Mouse (Mus musculus) kidney, postnatal 0 days (tissue): Measurements from ENCODE around the gene Fkrp. TPM values are rescaled to one million over a fixed set of nuclear protein-coding genes. Genes with fewer than 3 reads are reported as not detected.
A peak's percentile ranks its signal among the peaks of the same experiment; 100 is the strongest.

Source experiments
- ATAC-seq: fragments of 200-750 bp; cut with Nextera tagmentation; replicated peaks from 2 replicates; pipeline ENCODE4 v1.8.0; 2017; ENCODE audit warnings: low read depth, moderate number of reproducible peaks, moderate TSS enrichment, moderate library complexity; ENCODE audit not compliant: low FRiP score
- DNase-seq: peaks from one replicate; pipeline ENCODE4 v3.0.0-alpha.2; 2016; ENCODE audit warnings: low spot score
- H3K27ac ChIP-seq: fragments of 300-500 bp; sonication (generic); 2 replicates; pipeline ENCODE4 v1.5.1; 2014; ENCODE audit warnings: mild to moderate bottlenecking
- H3K27me3 ChIP-seq: fragments of 300-500 bp; sonication (generic); 2 replicates; pipeline ENCODE4 v1.6.1; 2014; ENCODE audit warnings: low read length, mixed read lengths; ENCODE audit not compliant: insufficient read depth
- H3K36me3 ChIP-seq: fragments of 300-500 bp; sonication (generic); 2 replicates; pipeline ENCODE4 v1.6.1; 2014; ENCODE audit warnings: low read length, mixed read lengths; ENCODE audit not compliant: insufficient read depth
- H3K4me1 ChIP-seq: fragments of 300-500 bp; sonication (generic); replicated peaks from 2 replicates; pipeline ENCODE4 v1.6.1; 2014; ENCODE audit warnings: antibody characterized with exemption, low read length, mixed read lengths; ENCODE audit not compliant: insufficient read depth
- H3K4me2 ChIP-seq: fragments of 300-500 bp; sonication (generic); 2 replicates; pipeline ENCODE4 v1.6.1; 2014; ENCODE audit warnings: mild to moderate bottlenecking, low read length, moderate library complexity, mixed read lengths
- H3K4me3 ChIP-seq: fragments of 300-500 bp; sonication (generic); replicated peaks from 2 replicates; pipeline ENCODE4 v1.5.1; 2014; ENCODE audit warnings: low read depth, low read length
- H3K9ac ChIP-seq: fragments of 300-500 bp; sonication (generic); 2 replicates; pipeline ENCODE4 v1.6.1; 2014; ENCODE audit warnings: low read depth, low read length
- H3K9me3 ChIP-seq: fragments of 300-500 bp; sonication (generic); replicated peaks from 2 replicates; pipeline ENCODE4 v1.6.1; 2016; ENCODE audit warnings: low read length, inconsistent platforms, mixed read lengths
- CTCF ChIP-seq: IDR thresholded peaks from 2 replicates; pipeline ENCODE4 v1.5.1; 2016; ENCODE audit warnings: antibody characterized with exemption, low read depth, mild to moderate bottlenecking, moderate library complexity
- WGBS: fragments of 180-500 bp; shearing (Covaris S2); extraction: QIAGEN DNeasy Blood & Tissue Kit; methylation state at CpG from one replicate; pipeline ENCODE4 v1.1.7; 2014; 5-methylcytosine and 5-hydroxymethylcytosine counted together
- polyA plus RNA-seq: library from polyadenylated mRNA; unstranded; fragments of >200 nt; fragmentation: Nextera tagmentation; extraction: Ambion mirVana; gene quantifications from 2 replicates; pipeline ENCODE4 v1.2.1, GENCODE M21; 2015

Gene Fkrp
- polyA plus RNA-seq, 1 experiment from 2014 or later: 32.0 TPM

DNA sequence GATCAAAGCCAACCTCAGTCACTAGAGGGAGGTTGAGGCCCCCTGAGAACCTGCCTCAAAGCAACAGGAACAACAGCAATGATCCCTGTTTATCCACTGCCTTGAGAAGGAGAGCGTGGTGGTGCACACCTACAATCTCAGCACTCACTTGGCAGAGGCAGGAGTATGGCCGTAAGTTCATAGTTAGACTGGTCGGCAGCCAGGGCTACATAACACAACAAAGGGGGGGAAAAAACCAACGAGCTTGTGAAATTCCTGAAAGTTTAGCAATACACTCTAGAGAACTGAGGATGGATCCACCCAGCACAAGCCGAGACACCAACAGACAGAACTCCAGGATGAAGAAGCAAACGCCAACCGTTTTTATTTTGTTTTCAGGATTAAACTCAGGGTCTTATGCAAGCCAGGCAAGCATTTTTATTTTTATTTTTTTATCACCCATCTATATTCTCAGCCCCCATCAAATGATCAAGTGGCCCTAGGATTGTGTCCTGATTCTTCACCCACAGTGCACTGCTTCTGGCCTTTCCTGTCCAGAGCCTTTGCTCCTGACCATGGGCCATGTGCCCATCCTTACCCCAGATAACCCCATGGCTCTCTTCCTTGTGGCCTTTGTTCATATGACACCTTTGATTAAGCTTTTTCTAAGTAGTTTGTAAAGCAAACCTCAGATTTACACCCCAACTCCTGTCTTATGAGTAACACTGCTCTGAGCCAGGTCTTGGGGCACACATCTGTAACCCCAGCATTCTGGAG, 52.9 kb downstream of the Fkrp start:
- TF ChIP-seq CTCF: no peak
- no peak for ATAC-seq
- no peak for DNase-seq
- no peaks in the 10 kb centered on the region for H3K9me3 ChIP-seq
- H3K27ac ChIP-seq: no peak overlapping the region
- 87% methylated on average over 7 of the region's 7 CpGs for WGBS
- H3K36me3 ChIP-seq: no peaks in the 10 kb centered on the region
- H3K4me2 ChIP-seq: no peak overlapping the region
- no peak overlapping the region for H3K4me3 ChIP-seq
- no peaks in the 10 kb centered on the region for H3K27me3 ChIP-seq
- H3K4me1 ChIP-seq: no peaks in the 10 kb centered on the region
- no peak overlapping the region for H3K9ac ChIP-seq

DNA sequence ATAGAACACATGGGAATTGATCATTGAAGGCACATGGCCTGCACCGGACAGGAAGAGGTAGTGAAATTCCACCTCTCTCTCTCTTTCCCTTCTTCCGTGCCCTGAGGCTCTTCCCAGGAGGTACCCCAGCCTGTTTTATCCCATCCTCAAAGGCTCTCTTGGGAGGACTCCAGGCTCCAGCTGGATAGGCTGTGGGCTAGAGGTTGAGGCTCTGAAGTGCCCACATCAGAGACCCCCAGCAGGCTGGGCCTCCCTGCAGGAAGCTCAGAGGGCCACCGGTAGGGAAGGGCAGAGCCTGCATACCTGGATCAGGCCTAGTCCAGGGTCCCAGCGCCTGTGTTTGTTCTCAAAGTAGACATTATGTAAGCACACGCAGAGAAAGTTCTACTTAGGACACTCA, 54.9 kb downstream of the Fkrp start:
- Histone ChIP-seq H3K9ac (no peak overlapping the region), H3K27me3 (no peaks in the 10 kb centered on the region), H3K9me3 (no peaks in the 10 kb centered on the region), H3K4me3 (no peak overlapping the region), H3K4me2 (no peak overlapping the region), H3K4me1 (no peaks in the 10 kb centered on the region), H3K27ac (peak overlapping the region; percentile 65), H3K36me3 (no peaks in the 10 kb centered on the region)
- 50% methylated on average over 5 of the region's 5 CpGs for whole genome bisulfite sequencing
- DNase-seq (peak; percentile 24), ATAC-seq (0 out of 2 replicates have a peak, but pooled peaks have one; percentile 7)
- no peak for TF ChIP-seq CTCF

DNA sequence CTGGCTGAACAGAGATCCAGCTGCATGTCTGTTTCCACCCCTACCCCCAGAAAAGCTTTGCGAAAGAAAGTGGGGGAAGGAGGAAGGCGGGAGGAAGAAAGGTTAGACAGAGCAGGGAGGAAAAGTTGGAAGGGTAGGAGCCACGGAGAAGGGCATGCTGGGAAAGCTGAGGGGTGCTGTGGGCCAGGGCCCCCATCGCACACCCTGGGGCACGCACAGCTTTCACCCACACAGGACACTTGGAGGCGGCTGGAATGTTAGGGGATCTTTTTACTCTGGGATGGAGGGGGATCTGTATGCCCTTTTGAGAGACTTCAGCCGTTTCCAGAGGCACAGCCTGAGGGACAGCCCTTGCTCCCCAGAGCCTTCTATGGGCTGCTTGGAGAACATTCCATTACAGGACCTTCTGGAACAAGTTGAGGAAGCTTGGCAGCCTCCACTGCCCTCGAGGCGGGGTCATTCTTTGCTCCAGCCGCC, 55.5 kb downstream of the Fkrp start:
- Histone ChIP-seq H3K4me3 (no peak overlapping the region), H3K9ac (no peak overlapping the region), H3K27me3 (no peaks in the 10 kb centered on the region), H3K9me3 (no peaks in the 10 kb centered on the region), H3K36me3 (no peaks in the 10 kb centered on the region), H3K4me2 (peak overlapping the region; percentile 25; the same call in 1 of the 2 replicates), H3K4me1 (no peaks in the 10 kb centered on the region), H3K27ac (peak overlapping the region; percentile 82)
- DNase-seq: peak; percentile 91
- no peak for TF ChIP-seq CTCF
- ATAC-seq: peak; percentile 61; the same call in 1 of the 2 replicates
- WGBS: 36% methylated on average over 10 of the region's 10 CpGs

DNA sequence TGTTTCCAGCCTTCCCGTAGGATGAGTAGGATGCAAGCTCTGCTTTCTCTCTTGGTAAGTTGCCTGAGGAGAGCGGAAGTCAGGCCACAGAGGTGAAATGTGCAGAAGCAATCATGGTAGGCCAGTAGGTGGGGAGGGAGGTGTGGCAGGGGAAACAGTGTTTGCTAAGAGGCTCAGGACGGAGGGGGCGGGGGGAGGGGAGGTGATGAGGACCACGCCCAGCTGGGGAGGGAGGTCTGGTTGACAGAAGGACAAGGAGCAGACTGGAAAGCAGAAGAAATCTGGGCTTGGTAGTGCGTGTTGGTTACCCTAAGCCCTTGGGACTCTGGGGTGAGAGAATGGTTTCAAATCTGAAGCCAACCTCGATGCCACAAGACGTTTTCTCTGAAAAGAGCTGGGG, 56.2 kb downstream of the Fkrp start:
- 24% methylated on average over 8 of the region's 8 CpGs for WGBS
- no peaks in the 10 kb centered on the region for H3K27me3 ChIP-seq
- peak overlapping the region; percentile 82 for H3K27ac ChIP-seq
- H3K36me3 ChIP-seq: no peaks in the 10 kb centered on the region
- no peak overlapping the region for H3K4me2 ChIP-seq
- H3K9me3 ChIP-seq: no peaks in the 10 kb centered on the region
- no peak overlapping the region for H3K9ac ChIP-seq
- TF ChIP-seq CTCF: no peak
- ATAC-seq (no peak), DNase-seq (peak; percentile 65)
- H3K4me3 ChIP-seq: no peak overlapping the region
- no peaks in the 10 kb centered on the region for H3K4me1 ChIP-seq

Other genes with a start within 250 kb of the Fkrp start
- gene Arhgap35, start 201.7 kb downstream of the Fkrp start, polyA plus RNA-seq: 10.3 and 10.9 TPM in 2 replicates
- not detected in 2 replicates for gene Ceacam15, start 141.0 kb downstream of the Fkrp start, polyA plus RNA-seq
- not detected in 2 replicates for gene Ceacam9, start 94.8 kb downstream of the Fkrp start, polyA plus RNA-seq
- 262 and 263 TPM in 2 replicates for gene Ap2s1, start 78.3 kb downstream of the Fkrp start, polyA plus RNA-seq
- gene Slc1a5, start 35.4 kb downstream of the Fkrp start, polyA plus RNA-seq: 49.0 and 55.8 TPM in 2 replicates
- 65.4 and 71.2 TPM in 2 replicates for gene Strn4, start 843 bp downstream of the Fkrp start, polyA plus RNA-seq
- gene Prkd2, start 26.2 kb upstream of the Fkrp start, polyA plus RNA-seq: 12.8 and 15.1 TPM in 2 replicates
- 3.7 and 4.3 TPM in 2 replicates for gene Dact3, start 58.6 kb upstream of the Fkrp start, polyA plus RNA-seq
- 7.3 and 8.9 TPM in 2 replicates for gene Gng8, start 75.1 kb upstream of the Fkrp start, polyA plus RNA-seq
- 2.2 and 2.3 TPM in 2 replicates for gene Ptgir, start 89.8 kb upstream of the Fkrp start, polyA plus RNA-seq
- 134 and 136 TPM in 2 replicates for gene Calm3, start 107.4 kb upstream of the Fkrp start, polyA plus RNA-seq
- gene Pnmal2, start 128.0 kb upstream of the Fkrp start, polyA plus RNA-seq: 7.0 and 8.1 TPM in 2 replicates
- 0.28 and 0.33 TPM in 2 replicates for gene Pnmal1, start 142.9 kb upstream of the Fkrp start, polyA plus RNA-seq
- gene Gm42372, start 166.4 kb upstream of the Fkrp start, polyA plus RNA-seq: 0.09 and 0.13 TPM in 2 replicates
- 15.7 and 16.9 TPM in 2 replicates for gene Ccdc8, start 176.0 kb upstream of the Fkrp start, polyA plus RNA-seq
- gene Ppp5c, start 211.2 kb upstream of the Fkrp start, polyA plus RNA-seq: 82.0 and 95.4 TPM in 2 replicates
- gene Hif3a, start 245.7 kb upstream of the Fkrp start, polyA plus RNA-seq: 5.1 and 6.1 TPM in 2 replicates